Mouse (Mus musculus) skeletal muscle tissue, postnatal 0 days (tissue): ENCODE results near the gene Papolb. TPM values are rescaled to one million over a fixed set of nuclear protein-coding genes. Genes with fewer than 3 reads are reported as not detected.

ENCODE experiments used
- polyA plus RNA-seq: library from polyadenylated mRNA; unstranded; fragments of >200 nt; fragmentation: Nextera tagmentation; extraction: Ambion mirVana; gene quantifications from 2 replicates; pipeline ENCODE4 v1.2.1, GENCODE M21; 2015

Papolb gene
- 0.02 TPM in 1 of 2 replicates, not detected in the other for polyA plus RNA-seq

GRCm38 (mm10) chr5:142529915-142530314 lies at the start of gene Papolb:
TSS of gene Papolb (minus strand) at chr5:142530076.

GRCm38 (mm10) chr5:142550706-142551652 lies 21.1 kb upstream of the Papolb start, which contains the start of gene Radil:
TSS of gene Radil (minus strand) at chr5:142551098.

Other genes with a start within 250 kb of the Papolb start
- gene Foxk1, start 128.6 kb downstream of the Papolb start, polyA plus RNA-seq, result 4.2 and 6.0 TPM in 2 replicates
- gene Ap5z1, start 66.1 kb downstream of the Papolb start, polyA plus RNA-seq, result 3.7 and 4.0 TPM in 2 replicates
- gene Radil, start 21.0 kb upstream of the Papolb start, polyA plus RNA-seq, result 2.5 and 2.6 TPM in 2 replicates
- 0.29 and 0.51 TPM in 2 replicates for gene Mmd2, start 78.7 kb upstream of the Papolb start, polyA plus RNA-seq
- 23.8 and 26.6 TPM in 2 replicates for gene Wipi2, start 97.6 kb upstream of the Papolb start, polyA plus RNA-seq
- 0.76 and 0.96 TPM in 2 replicates for gene Slc29a4, start 162.4 kb upstream of the Papolb start, polyA plus RNA-seq